In the genomic region with DNA sequence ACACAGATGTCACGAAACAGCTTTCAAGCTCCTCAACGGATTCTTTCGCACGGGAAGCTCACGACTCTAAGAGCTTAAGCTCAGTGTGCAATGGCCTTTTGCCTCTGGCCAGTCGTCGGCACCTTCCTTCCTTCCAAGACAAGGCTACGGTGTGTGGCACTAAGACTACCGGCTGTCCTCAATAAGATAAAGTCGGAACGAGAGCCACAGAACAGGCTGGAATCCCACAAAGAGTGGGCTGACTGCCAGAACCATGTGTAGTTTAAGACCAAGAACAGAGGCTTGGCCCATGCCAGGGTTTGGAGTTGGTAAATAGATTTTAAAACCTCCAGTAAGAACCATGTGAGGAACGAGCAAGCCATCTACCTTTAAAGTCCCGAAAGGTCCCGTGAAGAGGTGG, we compare ENCODE assay signal across 11 mouse cellular contexts.
DNase-seq lines count a peak whose midpoint lies in the region; TF ChIP-seq lines count a peak whose summit lies in the region.
"Had no signal": no experiment of that assay in that cellular context is flagged by ENCODE, and none has a peak within 500 bp of the region (broad histone marks: within the 10 kb centered on the region; RNA-seq: fewer than 3 reads in every experiment).

No protein-coding gene starts in this region.

- DNase-seq in kidney, postnatal 25 days = peak; percentile 23 to 34
- DNase-seq in kidney, adult 11 months = no peak
- peak; percentile 27 to 28 for DNase-seq in adrenal gland, postnatal 36 days
- peak; percentile 51 to 64 for DNase-seq in cerebellum, adult 2 months
- DNase-seq in large intestine, adult 2 months (ENCODE audit: low read depth, low spot score) = peak; percentile 27
- no peak for DNase-seq in layer of hippocampus, adult 9-10 months (ENCODE audit: low spot score)
- no peak for DNase-seq in thymus, postnatal 0 days (ENCODE audit: low spot score)

- peaks cover 9% of the 10 kb centered on the region for H3K4me1 ChIP-seq in cerebellum, adult 2 months (ENCODE audit: control insufficient read depth, insufficient read depth, low read length)

- 27% methylated on average over 14 of the region's 14 CpGs for WGBS in cerebellum, adult 2 months
- WGBS in large intestine, adult 2 months = 32% methylated on average over 14 of the region's 14 CpGs

- no peak overlapping the region for H3K27ac ChIP-seq in cerebellum, adult 2 months (ENCODE audit: insufficient read depth, low read length)
- H3K27ac ChIP-seq: embryonic facial prominence, embryonic 13.5 days; hindbrain, embryonic 13.5 days; liver, embryonic 14.5 days had no signal

- TF ChIP-seq POLR2A in cerebellum, adult 2 months (IDR thresholded peaks at IDR 0.05; ENCODE audit: borderline replicate concordance, insufficient read depth, low read length) = no peak

- H3K27me3 ChIP-seq in cerebellum, adult 2 months (ENCODE audit: control insufficient read depth, insufficient read depth, low read length) = no peaks in the 10 kb centered on the region
- H3K27me3 ChIP-seq: hindbrain, embryonic 13.5 days; Patski had no signal

- TF ChIP-seq CTCF in cerebellum, adult 2 months (IDR thresholded peaks at IDR 0.05; ENCODE audit: borderline replicate concordance, insufficient read depth, low read depth, low read length) = no peak

- H3K4me3 ChIP-seq in cerebellum, adult 2 months (replicated peaks; ENCODE audit: insufficient read depth, low read depth, low read length) = no peak overlapping the region
- H3K4me3 ChIP-seq: embryonic facial prominence, embryonic 13.5 days; hindbrain, embryonic 13.5 days had no signal

Comparison
In these comparisons a context has a peak if more than half of its experiments do, and no peak if none do; other contexts are left out.
1. DNase-seq: peak in kidney, postnatal 25 days (2 of 2), adrenal gland, postnatal 36 days (2 of 2), cerebellum, adult 2 months (2 of 2) and large intestine, adult 2 months (single experiment); none in kidney, adult 11 months (single experiment), layer of hippocampus, adult 9-10 months (single experiment) and thymus, postnatal 0 days (single experiment).